Mouse (Mus musculus) kidney, adult 10 weeks (tissue): ENCODE measurements around the gene AY761184. TPM values are rescaled to one million over a fixed set of nuclear protein-coding genes. Genes with fewer than 3 reads are reported as not detected.

Experiments
- polyA plus RNA-seq: library from polyadenylated mRNA; stranded (reverse); fragments of 350-450 nt; fragmentation: Illumina TruSeq; extraction: RNeasy Lipid Tissue Mini Kit (QIAGEN cat#74804); gene quantifications from one replicate; pipeline ENCODE4 v1.2.3, GENCODE M21; 2014; ENCODE audit warnings: low read depth, low replicate concordance

AY761184 gene
- polyA plus RNA-seq, result not detected

GRCm38 (mm10) chr8:21703545-21703944 lies at the start of gene AY761184:
AY761184 (minus strand) TSS chr8:21703645.

DNA sequence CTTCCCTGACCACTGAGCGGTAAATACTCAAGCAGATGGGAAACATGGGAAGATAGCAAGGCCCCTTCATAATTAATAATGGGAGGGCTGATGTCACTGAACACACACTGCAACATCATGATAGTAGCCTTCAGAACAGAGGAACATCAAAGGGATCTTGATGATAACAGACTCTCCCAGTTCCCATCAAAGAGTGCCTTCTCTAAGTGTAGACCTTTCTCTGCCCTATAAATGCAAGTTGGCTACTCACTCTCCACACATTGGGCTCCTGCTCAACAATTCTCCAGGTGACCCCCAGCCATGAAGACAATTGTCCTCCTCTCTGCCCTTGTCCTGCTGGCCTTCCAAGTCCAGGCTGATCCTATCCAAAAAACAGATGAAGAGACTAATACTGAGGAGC lies 37.9 kb downstream of the AY761184 start, which contains the start of gene Defa34:
Defa34 (plus strand) TSS at position 301 of the 400 bp plus-strand sequence.

GRCm38 (mm10) chr8:21655480-21655879 lies 48.0 kb downstream of the AY761184 start, which contains the start of gene Defa17:
Defa17 (plus strand) TSS chr8:21655780.

Other genes starting within 250 kb of the AY761184 start
- gene Gm7849, start 247.1 kb downstream of the AY761184 start, polyA plus RNA-seq, result not detected
- gene Defa20, start 194.4 kb downstream of the AY761184 start, polyA plus RNA-seq, result not detected
- not detected for gene Defa32, start 174.6 kb downstream of the AY761184 start, polyA plus RNA-seq
- gene Defa37, start 138.3 kb downstream of the AY761184 start, polyA plus RNA-seq, result not detected
- not detected for gene Defa28, start 120.6 kb downstream of the AY761184 start, polyA plus RNA-seq
- not detected for gene Gm7861, start 109.1 kb downstream of the AY761184 start, polyA plus RNA-seq
- gene Defa26, start 85.5 kb downstream of the AY761184 start, polyA plus RNA-seq, result not detected
- not detected for gene Defa17, start 47.9 kb downstream of the AY761184 start, polyA plus RNA-seq
- not detected for gene Defa34, start 37.8 kb downstream of the AY761184 start, polyA plus RNA-seq
- gene Defa24, start 30.8 kb upstream of the AY761184 start, polyA plus RNA-seq, result not detected
- not detected for gene Defb50, start 119.9 kb upstream of the AY761184 start, polyA plus RNA-seq
- not detected for gene Defb2, start 136.3 kb upstream of the AY761184 start, polyA plus RNA-seq
- not detected for gene Defb10, start 155.3 kb upstream of the AY761184 start, polyA plus RNA-seq
- not detected for gene Defb9, start 181.8 kb upstream of the AY761184 start, polyA plus RNA-seq
- gene Defb11, start 202.8 kb upstream of the AY761184 start, polyA plus RNA-seq, result 9.1 TPM
- gene Defb15, start 229.1 kb upstream of the AY761184 start, polyA plus RNA-seq, result not detected
- not detected for gene Defb35, start 234.7 kb upstream of the AY761184 start, polyA plus RNA-seq
- gene Defb13, start 243.1 kb upstream of the AY761184 start, polyA plus RNA-seq, result not detected